Mouse (Mus musculus) embryonic facial prominence, embryonic 14.5 days (tissue): ENCODE measurements around the gene Zswim5. TPM values are rescaled to one million over a fixed set of nuclear protein-coding genes. Genes with fewer than 3 reads are reported as not detected.

ENCODE experiments used
- ATAC-seq: fragments of 200-750 bp; cut with Nextera tagmentation; 2 replicates; pipeline ENCODE4 v1.8.0; 2017; ENCODE audit warnings: low read depth, moderate number of reproducible peaks, moderate TSS enrichment
- DNase-seq: peaks from one replicate; pipeline ENCODE4 v3.0.0-alpha.2; 2015; ENCODE audit warnings: low spot score
- H3K27ac ChIP-seq: fragments of 300-500 bp; sonication (generic); replicated peaks from 2 replicates; pipeline ENCODE4 v1.5.1; 2014; ENCODE audit warnings: low read depth, mild to moderate bottlenecking, low read length, moderate library complexity
- H3K27me3 ChIP-seq: fragments of 300-500 bp; sonication (generic); replicated peaks from 2 replicates; pipeline ENCODE4 v1.6.1; 2014; ENCODE audit warnings: low read length; ENCODE audit not compliant: control insufficient read depth, insufficient read depth
- H3K36me3 ChIP-seq: fragments of 300-500 bp; sonication (generic); 2 replicates; pipeline ENCODE4 v1.6.1; 2014; ENCODE audit warnings: low read length, mixed read lengths; ENCODE audit not compliant: control insufficient read depth, insufficient read depth
- H3K4me1 ChIP-seq: fragments of 300-500 bp; sonication (generic); 2 replicates; pipeline ENCODE4 v1.6.1; 2014; ENCODE audit warnings: antibody characterized with exemption, low read length; ENCODE audit not compliant: control insufficient read depth, insufficient read depth
- H3K4me2 ChIP-seq: fragments of 300-500 bp; sonication (generic); 2 replicates; pipeline ENCODE4 v1.6.1; 2014; ENCODE audit warnings: low read depth, mild to moderate bottlenecking, low read length, moderate library complexity, mixed read lengths
- H3K4me3 ChIP-seq: fragments of 300-500 bp; sonication (generic); 2 replicates; pipeline ENCODE4 v1.5.1; 2014; ENCODE audit warnings: low read depth, mild to moderate bottlenecking, low read length
- H3K9ac ChIP-seq: fragments of 300-500 bp; sonication (generic); 2 replicates; pipeline ENCODE4 v1.6.1; 2014; ENCODE audit warnings: low read depth, mild to moderate bottlenecking, low read length, moderate library complexity, mixed read lengths
- H3K9me3 ChIP-seq: fragments of 300-500 bp; sonication (generic); 2 replicates; pipeline ENCODE4 v1.6.1; 2016; ENCODE audit warnings: low read length; ENCODE audit not compliant: control insufficient read depth
- WGBS: fragments of 180-500 bp; shearing (Covaris S2); extraction: QIAGEN DNeasy Blood & Tissue Kit; methylation state at CpG from one replicate; pipeline ENCODE4 v1.1.7; 2014; 5-methylcytosine and 5-hydroxymethylcytosine counted together
- polyA plus RNA-seq: library from polyadenylated mRNA; unstranded; fragments of >200 nt; fragmentation: Nextera tagmentation; extraction: Ambion mirVana; gene quantifications from 2 replicates; pipeline ENCODE4 v1.2.1, GENCODE M21; 2014

Zswim5 gene
- polyA plus RNA-seq, 1 experiment from 2014 or later = 0.54 TPM

GRCm38 (mm10) chr4:116878491-116878890 lies 1.3 kb downstream of the Zswim5 start:
- no peak overlapping the region for H3K9ac ChIP-seq
- DNase-seq (peak; percentile 32), ATAC-seq (no peak)
- peaks cover 29% of the 10 kb centered on the region for H3K27me3 ChIP-seq
- peak overlapping the region; percentile 89 for H3K4me2 ChIP-seq
- no peaks in the 10 kb centered on the region for H3K36me3 ChIP-seq
- peak overlapping the region; percentile 60 for H3K4me3 ChIP-seq
- H3K27ac ChIP-seq = no peak overlapping the region
- H3K4me1 ChIP-seq = peaks cover 7% of the 10 kb centered on the region; the same call in 1 of the 2 replicates
- no peaks in the 10 kb centered on the region for H3K9me3 ChIP-seq
- WGBS = 5% methylated on average over 11 of the region's 11 CpGs

- Histone ChIP-seq H3K36me3 (no peaks in the 10 kb centered on the region), H3K4me2 (no peak overlapping the region)
These were observed 5.5 kb downstream of the Zswim5 start for GRCm38 (mm10) chr4:116882679-116883078.

GRCm38 (mm10) chr4:116894200-116895080 lies 17.3 kb downstream of the Zswim5 start:
- Histone ChIP-seq H3K9me3 (no peaks in the 10 kb centered on the region), H3K4me1 (no peaks in the 10 kb centered on the region), H3K4me2 (no peak overlapping the region), H3K4me3 (no peak overlapping the region), H3K27me3 (no peaks in the 10 kb centered on the region), H3K9ac (no peak overlapping the region), H3K36me3 (no peaks in the 10 kb centered on the region), H3K27ac (no peak overlapping the region)
- ATAC-seq = no peak
- DNase-seq = peak; percentile 18
- 67% methylated on average over 4 of the region's 4 CpGs for WGBS

More at GRCm38 (mm10) chr4:116882679-116883078, 5.5 kb downstream of the Zswim5 start:
- Histone ChIP-seq H3K27me3 (peaks cover 11% of the 10 kb centered on the region), H3K9ac (no peak overlapping the region), H3K4me3 (no peak overlapping the region), H3K9me3 (no peaks in the 10 kb centered on the region), H3K4me1 (no peaks in the 10 kb centered on the region), H3K27ac (no peak overlapping the region)
- DNase-seq (no peak), ATAC-seq (no peak)

- no peak overlapping the region for H3K4me3 ChIP-seq
- H3K9ac ChIP-seq = no peak overlapping the region
- DNase-seq (no peak), ATAC-seq (no peak)
- H3K36me3 ChIP-seq = no peaks in the 10 kb centered on the region
- H3K27ac ChIP-seq = no peak overlapping the region
- H3K4me2 ChIP-seq = no peak overlapping the region
- WGBS = 62% methylated on average over 4 of the region's 4 CpGs
- H3K27me3 ChIP-seq = no peaks in the 10 kb centered on the region
- no peaks in the 10 kb centered on the region for H3K4me1 ChIP-seq
- H3K9me3 ChIP-seq = no peaks in the 10 kb centered on the region
These were observed 33.5 kb downstream of the Zswim5 start for GRCm38 (mm10) chr4:116910489-116911181.

GRCm38 (mm10) chr4:116911202-116911601 lies 34.0 kb downstream of the Zswim5 start:
- H3K4me1 ChIP-seq = no peaks in the 10 kb centered on the region
- DNase-seq (no peak), ATAC-seq (no peak)
- H3K36me3 ChIP-seq = no peaks in the 10 kb centered on the region
- no peaks in the 10 kb centered on the region for H3K9me3 ChIP-seq
- no peak overlapping the region for H3K9ac ChIP-seq
- no peaks in the 10 kb centered on the region for H3K27me3 ChIP-seq
- 66% methylated on average over 5 of the region's 5 CpGs for WGBS
- H3K4me3 ChIP-seq = no peak overlapping the region
- H3K4me2 ChIP-seq = no peak overlapping the region
- H3K27ac ChIP-seq = no peak overlapping the region

GRCm38 (mm10) chr4:116913318-116913717 lies 36.1 kb downstream of the Zswim5 start:
- no peak overlapping the region for H3K4me3 ChIP-seq
- H3K36me3 ChIP-seq = no peaks in the 10 kb centered on the region
- peak; percentile 33 for DNase-seq
- H3K4me1 ChIP-seq = no peaks in the 10 kb centered on the region
- ATAC-seq = no peak
- no peaks in the 10 kb centered on the region for H3K9me3 ChIP-seq
- WGBS = 82% methylated on average over 2 of the region's 2 CpGs
- no peak overlapping the region for H3K4me2 ChIP-seq
- H3K9ac ChIP-seq = no peak overlapping the region
- no peaks in the 10 kb centered on the region for H3K27me3 ChIP-seq
- H3K27ac ChIP-seq = no peak overlapping the region

GRCm38 (mm10) chr4:116928006-116928651 lies 51.0 kb downstream of the Zswim5 start:
- H3K4me3 ChIP-seq = no peak overlapping the region
- H3K9me3 ChIP-seq = no peaks in the 10 kb centered on the region
- H3K27ac ChIP-seq = no peak overlapping the region
- no peak for DNase-seq
- no peak for ATAC-seq
- H3K27me3 ChIP-seq = no peaks in the 10 kb centered on the region
- WGBS = 54% methylated on average over 4 of the region's 4 CpGs
- no peak overlapping the region for H3K4me2 ChIP-seq
- H3K9ac ChIP-seq = no peak overlapping the region
- no peaks in the 10 kb centered on the region for H3K4me1 ChIP-seq
- no peaks in the 10 kb centered on the region for H3K36me3 ChIP-seq

GRCm38 (mm10) chr4:116939585-116939984 lies 62.4 kb downstream of the Zswim5 start:
- no peak overlapping the region for H3K9ac ChIP-seq
- H3K4me2 ChIP-seq = no peak overlapping the region
- 80% methylated on average over 4 of the region's 4 CpGs for WGBS
- no peak for ATAC-seq
- DNase-seq = no peak
- no peaks in the 10 kb centered on the region for H3K27me3 ChIP-seq
- no peaks in the 10 kb centered on the region for H3K4me1 ChIP-seq
- no peaks in the 10 kb centered on the region for H3K9me3 ChIP-seq
- H3K36me3 ChIP-seq = no peaks in the 10 kb centered on the region
- no peak overlapping the region for H3K4me3 ChIP-seq
- H3K27ac ChIP-seq = no peak overlapping the region
